Mouse (Mus musculus): ENCODE data around the gene Lmo2. TPM values are rescaled to one million over a fixed set of nuclear protein-coding genes. Genes with fewer than 3 reads are reported as not detected.

Gene Lmo2
- polyA plus RNA-seq, 1 experiment from 2014 or later, result 26.4 TPM

Other genes with a start within 250 kb of the Lmo2 start
- 37.2 and 37.5 TPM in 2 replicates for gene Nat10, start 196.7 kb upstream of the Lmo2 start, polyA plus RNA-seq (2016; fragmentation: Nextera tagmentation; extraction: Ambion mirVana)
- gene Caprin1, start 160.3 kb upstream of the Lmo2 start, polyA plus RNA-seq (2016; fragmentation: Nextera tagmentation; extraction: Ambion mirVana), result 508 and 532 TPM in 2 replicates
- 47.8 and 48.3 TPM in 2 replicates for gene Fbxo3, start 69.7 kb downstream of the Lmo2 start, polyA plus RNA-seq (2016; fragmentation: Nextera tagmentation; extraction: Ambion mirVana)
- gene 4931422A03Rik, start 70.4 kb downstream of the Lmo2 start, polyA plus RNA-seq (2016; fragmentation: Nextera tagmentation; extraction: Ambion mirVana), result 1.4 and 1.6 TPM in 2 replicates
- not detected in 2 replicates for gene Gm10912, start 107.8 kb downstream of the Lmo2 start, polyA plus RNA-seq (2016; fragmentation: Nextera tagmentation; extraction: Ambion mirVana)
- gene Gm10799, start 110.6 kb downstream of the Lmo2 start, polyA plus RNA-seq (2016; fragmentation: Nextera tagmentation; extraction: Ambion mirVana), result not detected in 2 replicates
- 3.4 TPM in 2 replicates for gene Cd59b, start 111.9 kb downstream of the Lmo2 start, polyA plus RNA-seq (2016; fragmentation: Nextera tagmentation; extraction: Ambion mirVana)
- gene Cd59a, start 137.8 kb downstream of the Lmo2 start, polyA plus RNA-seq (2016; fragmentation: Nextera tagmentation; extraction: Ambion mirVana), result 19.6 and 19.9 TPM in 2 replicates
- not detected in 2 replicates for gene A930018P22Rik, start 164.8 kb downstream of the Lmo2 start, polyA plus RNA-seq (2016; fragmentation: Nextera tagmentation; extraction: Ambion mirVana)